Comparison of ENCODE assay signal across 26 mouse cellular contexts in genomic region chr9:62725247-62725646, GRCm38 (mm10). TPM values are rescaled to one million over a fixed set of nuclear protein-coding genes. Genes with fewer than 3 reads are reported as not detected.
DNase-seq lines count a peak whose midpoint lies in the region; ATAC-seq and TF ChIP-seq lines count a peak whose summit lies in the region.
"Had no signal": no experiment of that assay in that cellular context is flagged by ENCODE, and none has a peak within 500 bp of the region (broad histone marks: within the 10 kb centered on the region; RNA-seq: fewer than 3 reads in every experiment).

No protein-coding gene starts in this region.

- no peak for ATAC-seq in heart, postnatal 0 days (ENCODE audit: insufficient read depth, low read depth)
- ATAC-seq in embryonic facial prominence, embryonic 13.5 days (ENCODE audit: insufficient number of reproducible peaks, insufficient read depth, low FRiP score, low TSS enrichment, low read depth) = no peak
- ATAC-seq in limb, embryonic 12.5 days (ENCODE audit: insufficient number of reproducible peaks, insufficient read depth, low FRiP score, low TSS enrichment, low read depth) = peak; percentile 62
- ATAC-seq in forebrain, postnatal 0 days = no peak
- ATAC-seq: CD4-positive, CD25-positive, alpha-beta regulatory T cell, adult 4 months; forebrain, embryonic 16.5 days; inflammation-experienced regulatory T-cells, adult 6 months; liver, postnatal 0 days; midbrain, embryonic 16.5 days had no signal

- no peak overlapping the region for H3K9ac ChIP-seq in heart, postnatal 0 days (replicated peaks; ENCODE audit: low read depth, low read length)
- no peak overlapping the region for H3K9ac ChIP-seq in heart, adult 2 months (ENCODE audit: low read depth, low read length)
- H3K9ac ChIP-seq in embryonic facial prominence, embryonic 13.5 days = no peak overlapping the region
- no peak overlapping the region for H3K9ac ChIP-seq in limb, embryonic 12.5 days (replicated peaks)
- no peak overlapping the region for H3K9ac ChIP-seq in forebrain, postnatal 0 days
- H3K9ac ChIP-seq: heart, embryonic 12.5 days; liver, postnatal 0 days had no signal

- TF ChIP-seq POLR2A in heart, adult 2 months (IDR thresholded peaks at IDR 0.05; ENCODE audit: insufficient read depth, low read depth, low read length) = no peak

- H3K36me3 ChIP-seq in heart, postnatal 0 days (replicated peaks; ENCODE audit: control insufficient read depth, insufficient read depth, low read length) = no peaks in the 10 kb centered on the region
- H3K36me3 ChIP-seq in heart, adult 2 months (ENCODE audit: control insufficient read depth, insufficient read depth, low read length) = no peaks in the 10 kb centered on the region
- H3K36me3 ChIP-seq in embryonic facial prominence, embryonic 13.5 days = no peaks in the 10 kb centered on the region
- H3K36me3 ChIP-seq in limb, embryonic 12.5 days = no peaks in the 10 kb centered on the region
- H3K36me3 ChIP-seq in forebrain, postnatal 0 days (ENCODE audit: insufficient read depth) = no peaks in the 10 kb centered on the region
- H3K36me3 ChIP-seq: G1E; heart, embryonic 12.5 days had no signal

- H3K27ac ChIP-seq in heart, postnatal 0 days (ENCODE audit: low read depth) = no peak overlapping the region
- H3K27ac ChIP-seq in heart, adult 2 months = no peak overlapping the region
- H3K27ac ChIP-seq in embryonic facial prominence, embryonic 13.5 days = peak overlapping the region; percentile 64
- peak overlapping the region; percentile 92 for H3K27ac ChIP-seq in limb, embryonic 12.5 days
- no peak overlapping the region for H3K27ac ChIP-seq in forebrain, postnatal 0 days (ENCODE audit: low read depth, low read length)
- H3K27ac ChIP-seq: gastrocnemius, adult 2 months; left cerebral cortex, adult 2 months had no signal

- no peaks in the 10 kb centered on the region for H3K79me2 ChIP-seq in heart, adult 2 months (replicated peaks; ENCODE audit: control insufficient read depth, insufficient read depth, low read length)

- peak; percentile 3 for DNase-seq in heart, postnatal 0 days (ENCODE audit: low spot score)
- no peak for DNase-seq in heart, adult 2 months
- DNase-seq in NIH3T3 (ENCODE audit: low read depth) = peak; percentile 28
- no peak for DNase-seq in layer of hippocampus, adult 9-11 months
- no peak for DNase-seq in forebrain, postnatal 0 days
- DNase-seq in cerebellum, postnatal 25 days = no peak
- DNase-seq: adrenal gland, postnatal 36 days; cerebellum, adult 18-20 months; gastrocnemius, adult 2 months; kidney, adult 8-10 months; kidney, postnatal 14 days; liver, postnatal 0 days; lung, postnatal 10 days; retina, postnatal 1 day; right cerebral cortex, postnatal 4 days had no signal

- H3K4me2 ChIP-seq in heart, postnatal 0 days (ENCODE audit: low read depth, low read length) = no peak overlapping the region
- no peak overlapping the region for H3K4me2 ChIP-seq in embryonic facial prominence, embryonic 13.5 days
- H3K4me2 ChIP-seq in limb, embryonic 12.5 days = peak overlapping the region; percentile 27
- H3K4me2 ChIP-seq in forebrain, postnatal 0 days (ENCODE audit: low read depth) = no peak overlapping the region
- H3K4me2 ChIP-seq: heart, embryonic 12.5 days had no signal

- WGBS in heart, postnatal 0 days = 5% methylated on average over 5 of the region's 5 CpGs
- 4% methylated on average over 5 of the region's 5 CpGs for WGBS in heart, adult 2 months
- 9% methylated on average over 5 of the region's 5 CpGs for WGBS in embryonic facial prominence, embryonic 13.5 days
- under 1% methylated on average over 5 of the region's 5 CpGs for WGBS in limb, embryonic 12.5 days
- WGBS in forebrain, postnatal 0 days = 15% methylated on average over 5 of the region's 5 CpGs

- no peak overlapping the region for H3K4me3 ChIP-seq in heart, postnatal 0 days (ENCODE audit: low read depth, low read length)
- H3K4me3 ChIP-seq in heart, adult 2 months = no peak overlapping the region
- H3K4me3 ChIP-seq in embryonic facial prominence, embryonic 13.5 days = no peak overlapping the region
- no peak overlapping the region for H3K4me3 ChIP-seq in limb, embryonic 12.5 days (replicated peaks)
- no peak overlapping the region for H3K4me3 ChIP-seq in forebrain, postnatal 0 days (ENCODE audit: low read depth, low read length)
- H3K4me3 ChIP-seq: gastrocnemius, adult 2 months; heart, embryonic 12.5 days; left cerebral cortex, adult 2 months had no signal

- no peaks in the 10 kb centered on the region for H3K9me3 ChIP-seq in heart, postnatal 0 days (replicated peaks; ENCODE audit: control insufficient read depth, low read length)
- no peaks in the 10 kb centered on the region for H3K9me3 ChIP-seq in embryonic facial prominence, embryonic 13.5 days
- H3K9me3 ChIP-seq in limb, embryonic 12.5 days = no peaks in the 10 kb centered on the region
- H3K9me3 ChIP-seq in forebrain, postnatal 0 days (ENCODE audit: low read length) = no peaks in the 10 kb centered on the region
- H3K9me3 ChIP-seq: G1E; heart, embryonic 12.5 days had no signal

- TF ChIP-seq EP300 in heart, postnatal 0 days (IDR thresholded peaks at IDR 0.05; ENCODE audit: low read depth) = no peak
- no peak for TF ChIP-seq EP300 in heart, adult 2 months (IDR thresholded peaks at IDR 0.05; ENCODE audit: insufficient read depth, low read depth, low read length)

- no peaks in the 10 kb centered on the region for H3K27me3 ChIP-seq in heart, postnatal 0 days (ENCODE audit: control insufficient read depth, insufficient read depth, low read length)
- no peaks in the 10 kb centered on the region for H3K27me3 ChIP-seq in heart, adult 2 months (ENCODE audit: control insufficient read depth, insufficient read depth, low read length)
- H3K27me3 ChIP-seq in embryonic facial prominence, embryonic 13.5 days = no peaks in the 10 kb centered on the region
- H3K27me3 ChIP-seq in limb, embryonic 12.5 days = 0 out of 2 replicates have a peak, but pooled peaks cover 8% of the 10 kb centered on the region
- no peaks in the 10 kb centered on the region for H3K27me3 ChIP-seq in forebrain, postnatal 0 days (ENCODE audit: insufficient read depth, low read length)
- H3K27me3 ChIP-seq: heart, embryonic 12.5 days had no signal

- TF ChIP-seq CTCF in heart, postnatal 0 days (IDR thresholded peaks at IDR 0.05; ENCODE audit: low read depth) = no peak
- no peak for TF ChIP-seq CTCF in heart, adult 2 months (IDR thresholded peaks at IDR 0.05)
- no peak for TF ChIP-seq CTCF in forebrain, postnatal 0 days (IDR thresholded peaks at IDR 0.05; ENCODE audit: low read depth)

- H3K4me1 ChIP-seq in heart, postnatal 0 days (ENCODE audit: control insufficient read depth, insufficient read depth) = no peaks in the 10 kb centered on the region
- H3K4me1 ChIP-seq in heart, adult 2 months (ENCODE audit: control insufficient read depth, insufficient read depth, low read length) = no peaks in the 10 kb centered on the region
- H3K4me1 ChIP-seq in embryonic facial prominence, embryonic 13.5 days = peaks cover 44% of the 10 kb centered on the region
- H3K4me1 ChIP-seq in limb, embryonic 12.5 days (replicated peaks) = peaks cover 52% of the 10 kb centered on the region
- H3K4me1 ChIP-seq in forebrain, postnatal 0 days (ENCODE audit: insufficient read depth) = no peaks in the 10 kb centered on the region

- intact Hi-C loops in heart, adult 2 months (cut with DNase I) = no loop called here

RNA-seq across cellular contexts. Expression of gene Itga11, which starts 47.6 kb away (rescaled TPM):
- 0.43 and 0.65 TPM in 2 replicates for total RNA-seq in heart, postnatal 0 days (2014; rRNA removed; ENCODE audit: low replicate concordance)
- 0.07 and 0.11 TPM in 2 replicates for polyA plus RNA-seq in heart, postnatal 0 days (2015; fragmentation: Nextera tagmentation; extraction: Ambion mirVana)
- 1 to 10 TPM; 1.1 to 2.9 TPM for total RNA-seq in heart, adult 2 months (2021)
- 1.6 and 3.6 TPM in 2 replicates for polyA plus RNA-seq in heart, adult 2 months (2012; rRNA removed)
- polyA plus RNA-seq in embryonic facial prominence, embryonic 13.5 days (2015; fragmentation: Nextera tagmentation; extraction: Ambion mirVana) = 3.4 and 5.4 TPM in 2 replicates
- 4.5 and 7.6 TPM in 2 replicates for polyA plus RNA-seq in limb, embryonic 12.5 days (2016; fragmentation: Nextera tagmentation; extraction: Ambion mirVana)
- total RNA-seq in forebrain, postnatal 0 days (2014; rRNA removed) = 1.5 and 2.2 TPM in 2 replicates
- 0.48 and 0.62 TPM in 2 replicates for polyA plus RNA-seq in forebrain, postnatal 0 days (2015; fragmentation: Nextera tagmentation; extraction: Ambion mirVana)
- total RNA-seq: G1E; granulocyte monocyte progenitor cell, adult 5-6 weeks; megakaryocyte progenitor cell, adult 5-6 weeks had no signal
- polyA plus RNA-seq: G1E had no signal

Comparison
In these comparisons a context has a peak if more than half of its experiments do, and no peak if none do; other contexts are left out.
1. DNase-seq: peak in heart, postnatal 0 days (single experiment) and NIH3T3 (single experiment); none in heart, adult 2 months (0 of 2), layer of hippocampus, adult 9-11 months (single experiment), forebrain, postnatal 0 days (single experiment) and cerebellum, postnatal 25 days (0 of 2).
2. H3K27ac ChIP-seq: peak in embryonic facial prominence, embryonic 13.5 days (single experiment) and limb, embryonic 12.5 days (single experiment); none in heart, postnatal 0 days (single experiment), heart, adult 2 months (single experiment) and forebrain, postnatal 0 days (single experiment).